Mouse (Mus musculus) kidney, embryonic 14.5 days (tissue): ENCODE measurements around the gene Fmo5. TPM values are rescaled to one million over a fixed set of nuclear protein-coding genes. Genes with fewer than 3 reads are reported as not detected.

Experiments used
- ATAC-seq: fragments of 200-750 bp; cut with Nextera tagmentation; 2 replicates; pipeline ENCODE4 v1.8.0; 2017; ENCODE audit warnings: moderate number of reproducible peaks, mild to moderate bottlenecking, moderate TSS enrichment, moderate library complexity; ENCODE audit not compliant: low FRiP score, low TSS enrichment
- H3K27ac ChIP-seq: fragments of 300-500 bp; sonication (generic); 2 replicates; pipeline ENCODE4 v1.5.1; 2014; ENCODE audit warnings: low read depth, mild to moderate bottlenecking, low read length, moderate library complexity, mixed read lengths
- H3K27me3 ChIP-seq: fragments of 300-500 bp; sonication (generic); 2 replicates; pipeline ENCODE4 v1.6.1; 2014; ENCODE audit warnings: mild to moderate bottlenecking, low read length; ENCODE audit not compliant: control insufficient read depth, insufficient read depth
- H3K36me3 ChIP-seq: fragments of 300-500 bp; sonication (generic); 2 replicates; pipeline ENCODE4 v1.6.1; 2014; ENCODE audit warnings: low read length, mixed read lengths; ENCODE audit not compliant: control insufficient read depth, insufficient read depth
- H3K4me1 ChIP-seq: fragments of 300-500 bp; sonication (generic); 2 replicates; pipeline ENCODE4 v1.6.1; 2014; ENCODE audit warnings: low read length, mixed read lengths; ENCODE audit not compliant: control insufficient read depth, insufficient read depth
- H3K4me2 ChIP-seq: fragments of 300-500 bp; sonication (generic); replicated peaks from 2 replicates; pipeline ENCODE4 v1.6.1; 2014; ENCODE audit warnings: low read depth, mild to moderate bottlenecking, low read length
- H3K4me3 ChIP-seq: fragments of 300-500 bp; sonication (generic); 2 replicates; pipeline ENCODE4 v1.5.1; 2014; ENCODE audit warnings: mild to moderate bottlenecking, low read length
- H3K9ac ChIP-seq: fragments of 300-500 bp; sonication (generic); 2 replicates; pipeline ENCODE4 v1.6.1; 2014; ENCODE audit warnings: low read depth, mild to moderate bottlenecking, low read length, moderate library complexity
- H3K9me3 ChIP-seq: fragments of 300-500 bp; sonication (generic); 2 replicates; pipeline ENCODE4 v1.6.1; 2016; ENCODE audit warnings: low read length; ENCODE audit not compliant: control insufficient read depth
- WGBS: fragments of 180-500 bp; shearing (Covaris S2); extraction: QIAGEN DNeasy Blood & Tissue Kit; methylation state at CpG from one replicate; pipeline ENCODE4 v1.1.7; 2014; 5-methylcytosine and 5-hydroxymethylcytosine counted together
- polyA plus RNA-seq: library from polyadenylated mRNA; unstranded; fragments of >200 nt; fragmentation: Nextera tagmentation; extraction: Ambion mirVana; gene quantifications from 2 replicates; pipeline ENCODE4 v1.2.1, GENCODE M21; 2014

Gene Fmo5
- 0.71 and 1.8 TPM in 2 replicates for polyA plus RNA-seq

DNA sequence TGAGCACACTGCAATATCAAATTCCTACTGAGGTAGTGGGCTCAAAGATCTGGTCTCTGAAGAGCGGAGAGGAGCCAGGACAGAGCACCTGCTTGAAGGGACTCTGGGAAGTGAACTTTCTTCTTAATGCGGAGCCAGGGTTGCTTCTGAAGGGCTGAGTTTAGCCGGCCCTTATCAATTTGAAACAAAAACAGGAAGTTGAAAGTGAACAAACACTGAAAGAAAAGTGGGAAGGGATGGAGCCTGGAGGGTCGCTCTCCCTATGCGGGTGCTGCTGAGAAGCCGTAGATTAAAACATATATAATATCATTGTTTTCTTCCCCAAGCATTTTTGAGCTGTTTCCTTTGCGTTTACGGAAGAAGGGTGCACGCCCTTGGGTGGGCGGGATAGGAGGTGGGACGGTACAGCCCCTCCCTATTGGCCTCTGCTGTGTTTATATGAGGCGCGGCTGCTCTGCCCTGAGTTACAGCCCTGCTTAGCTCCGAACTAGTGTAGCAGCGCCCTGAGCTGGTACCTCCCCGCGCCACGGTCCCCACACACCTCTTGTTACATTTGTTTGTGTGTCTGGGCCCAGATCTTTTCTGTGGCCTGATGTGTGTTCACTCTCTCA is at the start of gene Fmo5:
Gene Fmo5 (plus strand): TSS at position 414 of the 611 bp plus-strand sequence.
- peak within 1 kb of the TSS; percentile 57 for H3K4me2 ChIP-seq
- no peaks in the 10 kb centered on the region for H3K36me3 ChIP-seq
- H3K27me3 ChIP-seq: no peaks in the 10 kb centered on the region
- WGBS: 3% methylated on average over 18 of the region's 18 CpGs
- no peaks in the 10 kb centered on the region for H3K4me1 ChIP-seq
- ATAC-seq: peak; percentile 96
- no peaks in the 10 kb centered on the region for H3K9me3 ChIP-seq
- H3K4me3 ChIP-seq: peak within 1 kb of the TSS; percentile 48
- no peak within 1 kb of the TSS; the same call in 1 of the 2 replicates for H3K27ac ChIP-seq
- H3K9ac ChIP-seq: peak within 1 kb of the TSS; percentile 47

DNA sequence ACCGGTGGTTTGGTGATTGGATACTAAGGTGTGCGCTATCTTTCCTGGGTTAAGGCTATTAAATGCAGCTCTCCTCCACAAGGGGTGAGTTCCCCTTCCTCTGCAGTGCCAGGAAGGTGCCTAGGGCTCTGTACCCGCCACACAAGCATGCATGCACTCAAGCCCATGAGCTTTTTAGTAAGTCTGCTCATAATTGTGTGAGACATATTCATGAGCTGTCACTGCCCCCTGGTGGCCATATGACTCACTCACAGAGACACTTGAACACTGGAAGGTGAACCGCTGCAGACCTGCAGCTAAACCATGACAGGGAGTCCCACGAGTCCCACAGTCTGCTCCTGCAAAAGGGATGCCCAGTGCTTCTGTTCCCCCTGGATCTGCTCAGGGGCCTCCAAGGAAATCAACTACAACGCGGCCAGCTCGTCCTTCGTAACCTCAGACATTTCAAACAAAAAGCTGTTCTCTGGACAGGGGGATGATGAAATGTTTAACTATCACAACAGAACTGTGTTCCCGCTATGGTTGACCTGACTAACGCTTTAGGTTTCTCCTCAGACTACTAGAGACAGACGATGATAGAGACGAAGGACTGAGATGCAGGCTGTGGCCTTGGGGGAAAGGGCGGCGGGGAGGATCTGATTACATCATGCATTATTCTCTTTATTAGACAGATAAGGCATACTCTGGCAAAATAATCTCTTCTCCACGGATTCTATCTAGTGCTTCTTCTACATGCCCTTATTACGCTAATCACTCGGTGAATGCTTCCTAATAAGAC is 43.0 kb upstream of the Fmo5 start:
- 60% methylated on average over 18 of the region's 18 CpGs for WGBS
- Histone ChIP-seq H3K4me2 (no peak overlapping the region), H3K36me3 (peaks cover 17% of the 10 kb centered on the region), H3K9ac (no peak overlapping the region), H3K27me3 (no peaks in the 10 kb centered on the region), H3K9me3 (no peaks in the 10 kb centered on the region), H3K4me1 (no peaks in the 10 kb centered on the region), H3K4me3 (no peak overlapping the region), H3K27ac (no peak overlapping the region)
- peak; percentile 71 for ATAC-seq

DNA sequence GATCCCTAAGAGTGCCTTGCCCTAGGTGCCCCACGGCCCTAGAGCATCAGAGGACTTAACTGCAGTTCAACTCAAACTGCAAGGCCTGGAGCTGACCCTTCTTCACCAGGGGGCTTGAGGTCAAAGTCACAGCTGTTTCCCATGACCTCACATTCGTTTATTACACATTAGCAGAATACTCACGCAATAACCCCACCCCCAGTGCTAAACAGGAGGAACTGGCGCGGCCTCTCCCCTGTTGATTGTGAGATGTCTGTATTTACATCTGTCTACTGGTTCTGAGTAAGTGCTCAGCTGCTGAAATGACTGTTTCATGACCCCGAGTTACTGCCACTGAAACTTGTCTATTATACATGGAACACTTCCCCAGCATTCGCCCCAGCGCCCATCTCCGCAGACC is 40.9 kb upstream of the Fmo5 start:
- peaks cover 6% of the 10 kb centered on the region for H3K36me3 ChIP-seq

DNA sequence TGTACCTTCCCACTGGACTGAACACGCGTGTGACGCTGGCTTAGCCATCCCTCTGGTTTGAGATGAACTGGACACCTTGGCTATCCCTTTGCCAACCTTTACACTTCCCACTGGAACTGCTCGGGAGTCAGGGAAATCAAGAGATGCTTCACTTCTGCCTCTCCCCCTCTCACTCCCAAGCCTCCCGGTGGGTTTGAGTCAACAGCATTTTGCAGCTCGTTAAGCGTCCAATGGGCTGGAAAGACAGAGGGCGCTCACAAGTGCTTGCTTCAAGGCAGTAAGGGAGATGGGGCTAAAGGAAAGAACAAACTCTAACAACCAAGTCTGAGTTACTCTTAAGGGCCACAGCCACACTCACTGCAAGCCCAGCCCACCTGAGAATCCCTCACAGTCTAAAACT is 37.9 kb upstream of the Fmo5 start:
- peak; percentile 53 for ATAC-seq
- Histone ChIP-seq H3K27ac (no peak overlapping the region), H3K4me2 (no peak overlapping the region), H3K9ac (no peak overlapping the region), H3K27me3 (no peaks in the 10 kb centered on the region), H3K36me3 (peaks cover 8% of the 10 kb centered on the region; the same call in 1 of the 2 replicates), H3K4me3 (no peak overlapping the region), H3K4me1 (no peaks in the 10 kb centered on the region), H3K9me3 (no peaks in the 10 kb centered on the region)
- 35% methylated on average over 8 of the region's 8 CpGs for WGBS

More for the DNA sequence above, 40.9 kb upstream of the Fmo5 start:
- no peak overlapping the region for H3K27ac ChIP-seq
- H3K9me3 ChIP-seq: no peaks in the 10 kb centered on the region
- ATAC-seq: no peak
- H3K27me3 ChIP-seq: no peaks in the 10 kb centered on the region
- 80% methylated on average over 9 of the region's 9 CpGs for WGBS
- no peaks in the 10 kb centered on the region for H3K4me1 ChIP-seq
- H3K4me2 ChIP-seq: no peak overlapping the region
- H3K9ac ChIP-seq: no peak overlapping the region
- no peak overlapping the region for H3K4me3 ChIP-seq

DNA sequence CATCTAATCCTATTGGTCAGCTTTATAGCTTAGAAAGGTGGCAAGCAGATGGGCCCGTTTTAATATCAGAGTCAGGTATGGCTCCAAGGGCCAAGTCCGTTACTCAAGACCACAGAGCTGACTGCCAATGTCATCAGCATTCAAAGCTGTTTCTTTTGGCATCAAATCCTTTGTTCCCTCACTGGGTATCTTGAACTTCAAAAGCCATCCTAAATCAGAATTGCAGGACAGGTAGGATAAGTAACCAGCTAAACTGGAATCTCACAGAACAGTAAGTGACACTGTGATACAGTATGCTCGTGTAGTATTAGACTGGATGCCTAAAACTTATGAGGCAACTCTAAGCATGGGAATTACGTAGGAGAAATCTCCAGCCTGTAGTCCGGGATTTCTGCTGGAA is 35.5 kb upstream of the Fmo5 start:
- Histone ChIP-seq H3K9me3 (no peaks in the 10 kb centered on the region), H3K4me2 (no peak overlapping the region), H3K27ac (no peak overlapping the region), H3K27me3 (no peaks in the 10 kb centered on the region), H3K9ac (no peak overlapping the region), H3K4me1 (no peaks in the 10 kb centered on the region), H3K36me3 (0 out of 2 replicates have a peak, but pooled peaks cover 3% of the 10 kb centered on the region), H3K4me3 (no peak overlapping the region)
- 94% methylated on average over 5 of the region's 5 CpGs for WGBS
- ATAC-seq: no peak

DNA sequence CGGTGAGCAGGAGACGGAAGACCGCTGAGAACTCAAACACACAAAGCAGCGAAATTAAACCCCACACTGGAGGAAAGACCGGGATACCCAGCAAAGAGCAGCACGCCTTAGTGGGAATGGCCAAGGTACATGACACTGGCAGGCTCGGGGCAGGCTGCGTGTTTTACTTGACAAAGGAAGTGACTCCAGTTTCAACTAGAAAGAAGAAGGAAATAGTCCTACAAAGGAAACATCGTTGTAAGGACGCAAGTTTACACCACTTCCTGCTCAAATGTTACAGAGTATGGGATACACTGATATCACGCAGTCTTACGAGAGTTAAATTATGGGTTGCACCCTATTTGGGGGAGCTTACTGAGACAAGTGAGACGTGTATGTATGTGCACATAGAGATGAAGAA is 34.5 kb upstream of the Fmo5 start:
- no peaks in the 10 kb centered on the region for H3K27me3 ChIP-seq
- no peak overlapping the region for H3K9ac ChIP-seq
- no peak for ATAC-seq
- no peaks in the 10 kb centered on the region for H3K9me3 ChIP-seq
- no peaks in the 10 kb centered on the region for H3K4me1 ChIP-seq
- 0 out of 2 replicates have a peak, but pooled peaks cover 3% of the 10 kb centered on the region for H3K36me3 ChIP-seq
- WGBS: 72% methylated on average over 13 of the region's 13 CpGs
- no peak overlapping the region for H3K27ac ChIP-seq
- no peak overlapping the region for H3K4me2 ChIP-seq
- no peak overlapping the region for H3K4me3 ChIP-seq

DNA sequence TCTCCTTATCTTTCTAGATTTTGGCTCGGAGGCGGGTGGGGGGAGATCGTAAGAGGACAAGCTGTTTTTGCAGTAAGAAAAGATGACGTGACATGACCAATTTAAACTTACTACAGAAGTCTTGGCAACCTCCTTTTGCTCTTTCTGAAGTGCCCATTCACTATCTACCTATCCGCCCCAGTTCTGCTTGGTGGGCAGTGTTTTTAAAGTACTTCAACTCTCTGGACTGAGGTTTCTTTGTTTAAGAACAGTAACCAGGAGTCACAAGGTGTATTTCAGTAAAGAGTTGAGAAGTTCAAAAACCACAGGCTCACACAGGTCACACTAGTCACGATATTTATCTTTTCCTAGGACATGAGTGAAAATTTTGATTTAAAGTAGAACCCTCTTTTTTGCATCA is 33.5 kb upstream of the Fmo5 start:
- no peak overlapping the region for H3K27ac ChIP-seq
- no peaks in the 10 kb centered on the region for H3K9me3 ChIP-seq
- H3K4me2 ChIP-seq: no peak overlapping the region
- 0 out of 2 replicates have a peak, but pooled peaks cover 3% of the 10 kb centered on the region for H3K36me3 ChIP-seq
- WGBS: 85% methylated on average over 6 of the region's 6 CpGs
- no peaks in the 10 kb centered on the region for H3K27me3 ChIP-seq
- no peaks in the 10 kb centered on the region for H3K4me1 ChIP-seq
- no peak overlapping the region for H3K9ac ChIP-seq
- ATAC-seq: no peak
- H3K4me3 ChIP-seq: no peak overlapping the region

DNA sequence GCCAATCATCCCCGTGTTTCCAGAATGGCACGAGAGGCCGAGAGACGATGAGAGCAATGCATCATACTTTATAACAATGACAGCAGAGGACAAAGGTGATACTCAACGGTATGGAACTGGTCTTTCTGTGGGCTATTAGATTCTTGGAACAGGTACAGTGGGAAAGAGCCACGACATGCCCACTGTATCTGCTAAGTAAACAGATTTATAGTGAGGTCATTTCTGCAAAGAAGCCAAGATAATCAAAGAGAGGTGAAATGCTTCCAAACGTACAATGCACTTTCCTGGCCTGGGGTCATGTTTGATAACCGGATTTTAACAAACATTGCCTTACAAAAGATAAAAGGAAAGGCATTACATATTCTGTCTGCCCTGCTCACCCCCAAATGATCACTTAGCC is 31.8 kb upstream of the Fmo5 start:
- Histone ChIP-seq H3K36me3 (peaks cover 6% of the 10 kb centered on the region; the same call in 1 of the 2 replicates), H3K4me1 (no peaks in the 10 kb centered on the region), H3K27ac (no peak overlapping the region), H3K9me3 (no peaks in the 10 kb centered on the region), H3K9ac (no peak overlapping the region), H3K4me3 (no peak overlapping the region), H3K27me3 (no peaks in the 10 kb centered on the region), H3K4me2 (no peak overlapping the region)
- WGBS: 75% methylated on average over 8 of the region's 8 CpGs
- no peak for ATAC-seq
